Mouse (Mus musculus) hindlimb bud, embryonic 11.5 days (tissue): ENCODE results near the gene Rdh11.
A peak's percentile ranks its signal among the peaks of the same experiment; 100 is the strongest.
"Not testable (repeated sequence)": the region's sequence is repeated elsewhere in the genome, so short reads cannot be mapped to it uniquely, and the experiment has no call there.

Experiments used
- DNase-seq: peaks from one replicate; pipeline ENCODE4 v3.0.0-alpha.2; 2012; ENCODE audit warnings: low read depth, low spot score; ENCODE audit errors: extremely low spot score

The Rdh11 gene

GRCm38 (mm10) chr12:79192193-79192592, at the start of gene Rdh11:
Gene Rdh11 (minus strand): TSS chr12:79192293.
- no peak for DNase-seq

GRCm38 (mm10) chr12:79235485-79236080, 43.5 kb upstream of the Rdh11 start:
- no peak for DNase-seq

GRCm38 (mm10) chr12:79217511-79217910, 25.4 kb upstream of the Rdh11 start:
- no peak for DNase-seq

- DNase-seq, result no peak
Measured at GRCm38 (mm10) chr12:79211447-79211846, 19.4 kb upstream of the Rdh11 start.

GRCm38 (mm10) chr12:79208703-79209464, 16.8 kb upstream of the Rdh11 start, which contains the start of gene Rdh12:
Gene Rdh12 (plus strand): TSS chr12:79208914.
- no peak for DNase-seq

- DNase-seq, result no peak
Measured at GRCm38 (mm10) chr12:79201882-79202281, 9.8 kb upstream of the Rdh11 start.

- DNase-seq, result no peak
Measured at GRCm38 (mm10) chr12:79197105-79197504, 5.0 kb upstream of the Rdh11 start.

- DNase-seq, result peak; percentile 76
Measured at GRCm38 (mm10) chr12:79193441-79193840, 1.3 kb upstream of the Rdh11 start.

GRCm38 (mm10) chr12:79191701-79192100, 392 bp downstream of the Rdh11 start:
- peak; percentile 73 for DNase-seq

GRCm38 (mm10) chr12:79190931-79191673, 991 bp downstream of the Rdh11 start:
- no peak for DNase-seq

GRCm38 (mm10) chr12:79185160-79185559, 6.9 kb downstream of the Rdh11 start:
- DNase-seq, result not testable (repeated sequence)

GRCm38 (mm10) chr12:79175998-79176397, 16.1 kb downstream of the Rdh11 start:
- no peak for DNase-seq

GRCm38 (mm10) chr12:79173721-79174120, 18.4 kb downstream of the Rdh11 start:
- no peak for DNase-seq

- DNase-seq, result peak; percentile 47
Measured at GRCm38 (mm10) chr12:79172019-79172941, 19.8 kb downstream of the Rdh11 start, which contains the start of gene Vti1b. Gene Vti1b (minus strand): TSS chr12:79172667.

GRCm38 (mm10) chr12:79171269-79171995, 20.7 kb downstream of the Rdh11 start:
- no peak for DNase-seq

- DNase-seq, result no peak
Measured at GRCm38 (mm10) chr12:79170421-79170820, 21.7 kb downstream of the Rdh11 start.

- DNase-seq, result no peak
Measured at GRCm38 (mm10) chr12:79169173-79169572, 22.9 kb downstream of the Rdh11 start.

GRCm38 (mm10) chr12:79162876-79163275, 29.2 kb downstream of the Rdh11 start:
- no peak for DNase-seq

GRCm38 (mm10) chr12:79149653-79150052, 42.4 kb downstream of the Rdh11 start:
- DNase-seq, result no peak

- no peak for DNase-seq
Measured at GRCm38 (mm10) chr12:79141384-79141783, 50.7 kb downstream of the Rdh11 start.
